Mouse (Mus musculus) lung, adult 18-20 months (tissue): ENCODE results near the gene Chad.
A peak's percentile ranks its signal among the peaks of the same experiment; 100 is the strongest.

Experiments
- DNase-seq, 2 experiments: peaks; one replicate each; pipeline ENCODE4 v3.0.0; 2022; ENCODE audit warnings: mixed read lengths in 2 of 2

Gene Chad

DNA sequence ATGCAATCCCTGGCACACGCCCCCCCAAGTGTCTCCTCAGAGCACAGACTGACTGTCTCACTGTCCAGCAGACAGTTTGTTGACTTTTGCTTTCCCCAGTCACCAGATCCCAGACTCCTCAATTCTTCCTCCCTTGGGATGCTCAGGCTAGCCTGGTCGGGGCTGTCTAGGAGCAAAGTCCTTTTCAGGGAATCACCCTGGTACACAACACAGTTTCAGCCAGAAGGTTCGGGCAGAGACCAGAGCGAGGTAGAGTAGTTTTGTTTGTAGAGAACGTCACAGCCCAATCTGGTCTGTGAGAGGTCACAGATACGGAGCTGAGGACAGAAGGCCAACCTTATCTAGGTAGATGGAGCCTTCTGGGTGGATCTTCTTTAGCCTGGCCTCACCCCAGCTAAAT is 1.7 kb downstream of the Chad start:
- DNase-seq = no peak

DNA sequence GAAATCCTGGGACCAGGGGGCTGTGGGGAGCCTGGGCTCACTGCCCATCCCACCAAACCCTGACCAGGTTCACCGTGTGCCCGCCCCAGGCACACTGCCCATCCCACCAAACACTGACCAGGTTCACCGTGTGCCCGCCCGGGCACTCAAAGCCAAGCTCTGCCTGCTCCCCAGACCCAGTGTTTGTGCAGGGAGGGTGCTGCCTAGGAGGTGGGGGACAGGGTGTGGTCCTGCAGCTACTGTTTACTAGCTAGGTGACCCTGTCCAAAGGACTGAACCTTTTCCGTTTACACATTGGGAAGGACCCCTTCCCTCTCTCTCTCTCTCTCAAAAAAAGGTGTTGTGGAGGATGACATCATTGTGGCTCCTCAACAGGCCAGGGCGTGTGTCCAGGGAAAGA is 2.5 kb downstream of the Chad start:
- no peak for DNase-seq

DNA sequence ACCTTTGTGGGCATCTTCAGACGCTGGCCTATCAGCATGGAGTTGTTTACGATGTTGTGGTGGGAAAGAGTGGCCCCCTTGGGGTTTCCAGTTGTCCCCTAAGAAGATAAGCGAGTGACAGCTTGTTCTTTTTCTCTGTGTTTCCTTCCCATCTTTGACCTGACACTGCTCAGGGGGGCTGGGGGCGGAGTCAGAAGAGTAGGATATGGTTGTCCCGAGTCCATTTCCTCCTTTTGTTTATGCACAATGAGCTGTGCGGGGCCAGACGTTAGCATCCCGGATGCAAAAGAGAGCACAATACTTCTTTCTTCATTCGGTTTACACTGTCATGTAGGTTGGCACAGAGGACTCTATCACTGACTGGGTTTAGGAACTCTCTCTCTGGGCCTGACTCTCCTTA is 5.8 kb downstream of the Chad start:
- DNase-seq = peak in 1 of 2 experiments; percentile 21

DNA sequence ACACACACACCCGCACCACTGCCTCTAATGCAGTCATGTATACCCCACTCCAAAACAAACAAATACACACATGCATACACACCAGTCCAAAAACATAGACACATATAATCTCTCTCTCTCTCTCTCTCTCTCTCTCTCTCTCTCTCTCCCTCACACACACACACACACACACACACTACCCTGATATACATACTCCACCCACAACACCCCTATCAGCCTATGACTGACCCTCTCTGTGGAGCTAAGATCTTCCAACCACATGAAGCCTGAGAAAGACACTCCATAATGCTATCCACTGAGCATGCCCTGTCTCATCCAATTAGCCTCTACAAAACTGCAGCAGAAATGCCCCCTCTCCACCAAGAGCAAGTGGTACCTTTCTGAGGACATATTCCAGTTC is 7.0 kb downstream of the Chad start:
- DNase-seq = no peak

DNA sequence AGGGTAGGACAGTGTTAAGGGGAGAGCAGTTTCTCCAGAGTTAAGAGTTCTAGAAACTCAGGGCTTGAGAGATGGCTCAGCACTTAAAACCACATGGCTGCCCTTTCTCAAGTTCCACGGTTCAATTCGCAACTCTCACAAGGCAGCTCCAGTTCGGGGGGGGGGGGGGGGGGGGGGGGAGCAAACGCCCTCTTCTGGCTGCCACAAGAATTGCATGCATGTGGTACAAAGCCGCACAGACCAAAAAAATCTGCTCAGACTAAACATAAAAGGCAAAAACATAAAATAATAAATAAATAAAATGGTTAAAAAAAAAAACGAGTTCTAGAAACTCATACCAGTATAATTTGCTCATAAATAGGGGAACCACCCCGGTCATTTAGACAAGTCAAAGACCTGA is 9.7 kb downstream of the Chad start:
- no peak for DNase-seq

DNA sequence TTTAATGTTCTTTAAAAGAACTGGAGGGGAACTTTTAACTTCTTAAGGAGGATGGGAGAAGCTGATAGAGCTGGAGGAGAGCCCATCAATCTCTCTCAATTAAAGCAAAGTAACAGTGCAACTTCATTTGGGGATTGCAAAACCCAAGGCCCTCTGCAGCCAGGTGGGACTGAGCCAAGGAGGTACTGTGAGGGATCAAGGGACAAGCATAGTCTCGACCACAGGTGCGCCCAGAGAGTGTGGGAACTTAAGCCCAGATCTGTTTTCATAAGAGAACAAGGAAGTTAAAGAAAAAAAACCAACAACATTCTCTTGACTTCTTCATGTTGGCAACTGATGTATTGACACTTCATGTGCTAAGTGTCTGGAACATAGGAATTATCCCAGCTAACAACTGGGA is 10.2 kb downstream of the Chad start:
- peak; percentile 66 to 76 for DNase-seq

DNA sequence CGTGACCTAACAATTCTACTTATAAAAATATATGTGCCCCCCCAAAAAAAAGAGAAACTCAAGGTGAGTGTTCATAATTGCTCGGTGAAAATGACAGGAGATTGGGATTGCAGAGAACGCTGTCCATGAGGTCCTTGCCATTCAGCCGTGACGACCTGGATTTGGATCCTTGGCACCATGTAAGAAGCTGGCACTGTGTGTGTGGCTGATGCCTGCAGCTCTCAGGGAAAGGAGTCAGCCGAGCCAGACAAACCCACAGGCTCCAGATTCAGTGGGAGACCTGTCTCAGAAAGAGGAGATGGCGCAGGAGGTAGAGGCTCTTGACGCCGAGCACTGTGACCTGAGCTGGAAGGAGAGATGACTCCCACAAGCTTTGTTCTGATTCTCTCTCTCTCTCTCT is 11.5 kb downstream of the Chad start:
- no peak for DNase-seq

DNA sequence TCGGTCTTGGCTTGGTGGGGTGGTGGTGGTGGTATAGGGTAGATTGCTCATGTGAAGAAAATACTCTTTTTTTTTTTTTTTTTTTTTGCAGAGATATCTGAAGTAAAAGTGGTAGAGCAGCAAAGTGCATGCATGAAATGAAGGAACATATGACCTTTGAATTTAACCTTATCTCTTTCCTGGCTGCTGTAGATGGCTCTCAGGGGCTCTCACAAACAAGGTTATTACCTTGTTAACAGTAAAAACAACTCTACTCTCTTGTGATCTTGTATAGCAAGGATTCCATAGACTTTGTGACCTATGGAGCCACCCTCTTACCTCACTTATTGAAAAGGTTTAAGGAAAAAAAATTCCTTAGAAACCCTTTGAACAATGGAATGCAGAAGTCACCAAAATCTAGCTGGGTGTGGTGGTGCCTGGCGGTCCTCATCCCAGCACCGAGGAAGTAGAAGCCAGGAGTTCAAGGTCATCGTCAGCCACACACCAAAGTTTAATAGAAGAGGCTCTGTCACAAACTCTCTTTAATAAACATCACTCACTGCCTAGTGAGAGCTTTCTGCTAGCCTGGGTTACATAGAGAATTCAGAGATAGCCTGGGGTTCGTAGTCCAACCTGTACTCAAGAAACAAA is 15.4 kb downstream of the Chad start:
- DNase-seq = no peak

DNA sequence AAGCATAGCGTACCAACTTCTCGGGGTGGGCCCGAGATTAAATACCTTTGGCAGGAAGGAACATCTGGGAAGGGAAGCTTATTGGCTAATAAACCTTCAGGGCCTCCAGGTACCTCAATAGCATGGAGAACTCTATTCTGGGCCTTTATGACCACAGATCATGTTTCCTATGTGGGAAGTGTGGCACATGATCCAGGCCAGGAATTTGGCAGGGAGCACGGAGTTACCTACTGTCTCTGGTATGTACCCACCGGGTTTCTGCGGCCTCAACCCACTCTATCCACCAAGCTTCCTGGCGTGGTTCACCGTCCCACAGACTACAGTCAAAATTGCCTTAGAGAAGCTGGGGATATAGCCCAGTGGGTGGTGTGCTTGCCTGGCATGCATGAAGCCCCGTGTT is 20.2 kb downstream of the Chad start:
- no peak for DNase-seq

DNA sequence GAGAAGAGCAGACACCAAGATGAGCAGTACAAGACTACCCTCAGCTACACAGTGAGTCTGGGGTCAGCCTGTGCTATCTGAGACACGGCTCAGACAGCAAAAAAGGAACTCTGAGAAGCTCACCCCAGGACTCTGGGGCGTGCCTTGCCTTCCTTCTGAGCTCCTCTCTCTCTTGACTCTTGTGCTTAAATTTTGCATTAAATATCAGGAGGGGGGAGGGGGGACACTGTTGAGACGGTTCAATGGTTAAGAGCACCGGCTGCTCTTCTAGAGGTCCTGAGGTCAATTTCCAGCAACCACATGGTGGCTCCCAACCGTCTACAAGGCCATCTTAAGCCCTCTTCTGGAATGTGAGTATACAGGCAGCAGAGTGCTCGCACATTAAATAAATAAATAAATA is 22.7 kb downstream of the Chad start:
- DNase-seq = no peak

DNA sequence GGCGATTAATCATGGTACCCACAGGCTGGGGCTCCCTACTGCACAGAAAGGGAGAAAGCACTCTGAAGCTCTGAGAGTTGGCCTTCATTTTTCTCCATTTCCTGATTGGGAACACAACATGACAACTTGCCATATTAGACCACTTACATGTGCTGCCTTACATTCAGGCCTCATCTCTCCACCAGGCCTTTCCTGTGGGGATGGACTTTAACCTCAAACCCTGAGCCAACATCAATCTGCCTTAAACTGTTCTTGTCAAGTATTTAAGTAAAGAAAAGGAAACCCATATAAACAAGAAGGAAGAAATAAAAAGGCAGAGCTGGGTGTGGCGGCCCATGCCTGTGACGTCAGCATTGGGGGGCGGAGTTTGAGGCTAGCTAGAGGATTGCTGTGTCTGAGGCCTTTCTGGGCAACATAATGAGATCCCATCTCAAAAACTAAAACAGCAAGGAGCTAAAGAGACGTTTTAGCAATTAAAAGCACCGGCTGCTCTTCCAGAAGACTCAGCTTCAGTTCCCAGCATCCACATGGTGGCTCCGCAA is 31.5 kb downstream of the Chad start:
- peak; percentile 46 to 47 for DNase-seq

DNA sequence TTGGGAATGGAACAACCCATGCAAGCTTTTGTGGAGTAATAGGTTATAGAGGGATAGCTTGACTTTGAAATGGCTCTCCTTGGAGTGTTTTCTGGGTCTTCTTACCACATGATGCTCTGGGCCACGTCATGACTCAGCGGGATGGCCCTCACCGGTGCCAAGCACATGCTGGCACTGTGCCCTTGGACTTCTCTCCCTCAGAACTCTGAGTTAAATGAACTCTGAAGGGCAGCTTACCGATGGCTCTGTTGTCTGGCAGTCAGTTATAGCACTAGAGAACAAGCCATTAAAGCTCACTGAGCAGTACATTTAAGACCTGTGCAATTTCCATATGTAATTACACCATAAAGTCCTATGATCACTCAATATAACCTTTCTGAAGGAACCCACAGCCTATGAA is 32.5 kb downstream of the Chad start:
- peak; percentile 20 to 33 for DNase-seq

DNA sequence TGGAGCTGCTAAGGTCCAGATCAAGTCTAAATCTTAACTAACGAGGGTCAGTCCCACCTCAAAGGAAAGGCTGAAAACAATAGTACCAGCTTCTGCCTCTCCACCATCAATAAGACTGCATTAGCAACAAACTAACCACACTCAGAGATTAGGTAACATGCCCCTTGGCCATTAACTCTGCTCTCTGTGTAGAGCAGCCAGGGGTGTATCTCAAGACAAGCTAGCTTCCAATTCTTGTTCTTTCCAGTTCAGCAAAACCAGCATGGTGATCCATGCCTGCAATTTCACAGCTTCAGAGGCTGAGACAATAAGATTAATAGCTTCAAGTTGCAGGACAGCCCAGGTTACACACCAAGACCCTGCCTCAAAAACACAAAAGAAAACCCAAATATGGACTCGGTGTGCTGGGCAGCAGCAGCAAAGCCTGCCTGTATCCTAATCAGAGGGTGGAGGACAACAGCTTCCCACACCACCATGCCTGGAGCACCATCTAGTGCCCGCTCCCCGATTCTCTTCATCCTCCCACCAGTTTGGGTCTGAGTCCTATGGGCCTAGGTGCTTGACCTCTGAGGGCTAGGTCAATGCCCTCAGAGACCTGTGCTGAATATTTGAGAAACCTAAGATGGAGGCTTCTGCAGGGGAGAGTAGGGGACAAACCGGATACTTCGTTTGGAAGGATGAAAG is 33.7 kb downstream of the Chad start:
- no peak for DNase-seq

DNA sequence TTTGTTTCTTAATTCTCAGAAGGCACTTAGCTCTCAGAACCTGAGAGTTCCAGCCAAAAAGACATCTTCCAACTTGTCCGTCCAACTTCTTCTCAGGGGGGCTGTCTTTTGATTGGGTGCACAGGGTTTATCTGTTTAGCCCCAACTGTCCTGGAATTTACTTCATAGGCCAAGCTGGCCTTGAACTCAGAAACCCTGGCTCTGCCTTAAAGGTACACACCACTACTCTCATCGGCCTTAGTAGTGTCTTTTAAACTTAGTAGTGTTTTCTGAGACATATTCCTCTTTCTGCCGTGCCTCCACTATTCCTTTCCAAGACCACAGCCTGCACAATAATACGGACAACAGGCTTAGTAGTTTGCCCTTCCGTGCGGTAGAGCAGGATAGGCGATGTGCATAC is 35.6 kb downstream of the Chad start:
- DNase-seq = no peak

DNA sequence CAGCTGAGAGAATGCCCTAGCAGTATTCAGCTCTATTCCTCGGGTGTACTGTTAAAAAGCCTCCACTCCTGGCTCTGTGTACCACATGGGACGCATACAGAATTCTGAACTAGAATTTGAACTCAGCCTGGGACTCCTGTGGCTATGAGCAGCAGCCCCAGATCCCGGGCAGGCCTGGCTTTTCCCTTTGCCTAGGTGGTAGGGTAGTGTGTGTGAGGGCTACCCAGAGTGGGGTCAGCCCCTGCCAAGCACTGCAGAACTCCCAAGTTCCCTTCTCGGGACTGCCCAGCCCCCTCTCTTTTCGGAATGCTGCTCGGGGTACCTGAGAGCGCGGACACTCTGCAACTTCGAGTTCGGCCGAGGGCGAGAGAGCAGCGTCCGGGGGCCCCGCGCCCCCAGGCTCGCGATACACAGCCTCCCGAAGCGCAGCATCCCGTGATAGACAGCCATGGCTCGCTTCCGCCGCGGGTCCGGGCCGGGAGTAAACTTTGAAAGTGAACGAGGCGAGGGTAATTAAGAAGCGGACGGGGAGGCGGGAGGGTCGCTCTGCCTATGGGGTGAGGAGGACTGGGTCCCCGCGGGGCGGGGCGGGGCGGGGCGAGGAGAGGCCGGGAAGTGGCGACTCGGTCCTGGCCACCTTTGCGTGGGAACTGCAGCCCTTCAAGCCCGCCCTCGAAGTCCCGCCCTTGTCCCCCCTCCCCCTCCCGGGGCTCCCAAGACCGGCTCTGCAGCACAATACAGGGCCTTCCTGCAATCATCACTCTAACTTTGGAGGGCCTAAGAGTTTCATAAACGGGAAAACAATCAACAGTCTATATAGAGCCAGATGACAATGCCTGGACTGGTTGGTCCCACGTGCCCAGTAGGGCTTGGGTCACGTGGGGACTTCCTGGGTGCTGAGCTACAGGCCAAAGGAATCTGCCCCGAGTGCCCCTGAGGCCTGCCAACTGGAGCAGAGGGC is 36.8 kb downstream of the Chad start, which contains the start of gene Acsf2:
Acsf2 (minus strand) TSS at position 551 of the 961 bp plus-strand sequence.
- DNase-seq = peak; percentile 89 to 91

DNA sequence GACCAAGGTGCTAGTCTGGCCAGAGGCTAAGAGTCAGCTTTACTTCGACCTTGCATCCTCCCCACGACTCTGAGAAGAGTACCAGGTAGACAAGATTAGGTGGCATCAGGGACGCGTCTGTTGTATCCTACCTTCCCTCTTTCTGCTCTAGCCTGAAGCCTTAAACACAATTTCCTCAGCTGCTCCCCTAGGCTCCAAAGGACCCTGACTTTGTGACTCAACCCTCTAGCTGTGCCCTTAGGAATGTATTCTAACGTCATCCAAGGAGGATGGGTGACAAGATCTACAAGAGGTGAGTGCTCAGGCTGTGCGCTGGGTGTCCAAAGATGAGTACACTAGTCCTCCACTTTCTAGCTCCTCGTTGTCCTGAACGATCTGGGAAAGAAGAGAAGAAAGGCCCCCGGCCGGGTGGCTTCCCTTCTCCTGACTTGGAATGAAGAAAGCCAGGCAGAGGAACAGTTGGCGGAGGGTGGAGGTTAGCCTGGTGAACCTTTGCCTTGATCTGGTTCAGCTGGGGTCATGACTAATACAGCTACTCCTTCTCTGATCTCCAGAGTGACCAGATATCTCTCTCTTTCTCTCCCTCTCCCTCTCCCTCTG is 37.6 kb downstream of the Chad start:
- no peak for DNase-seq

DNA sequence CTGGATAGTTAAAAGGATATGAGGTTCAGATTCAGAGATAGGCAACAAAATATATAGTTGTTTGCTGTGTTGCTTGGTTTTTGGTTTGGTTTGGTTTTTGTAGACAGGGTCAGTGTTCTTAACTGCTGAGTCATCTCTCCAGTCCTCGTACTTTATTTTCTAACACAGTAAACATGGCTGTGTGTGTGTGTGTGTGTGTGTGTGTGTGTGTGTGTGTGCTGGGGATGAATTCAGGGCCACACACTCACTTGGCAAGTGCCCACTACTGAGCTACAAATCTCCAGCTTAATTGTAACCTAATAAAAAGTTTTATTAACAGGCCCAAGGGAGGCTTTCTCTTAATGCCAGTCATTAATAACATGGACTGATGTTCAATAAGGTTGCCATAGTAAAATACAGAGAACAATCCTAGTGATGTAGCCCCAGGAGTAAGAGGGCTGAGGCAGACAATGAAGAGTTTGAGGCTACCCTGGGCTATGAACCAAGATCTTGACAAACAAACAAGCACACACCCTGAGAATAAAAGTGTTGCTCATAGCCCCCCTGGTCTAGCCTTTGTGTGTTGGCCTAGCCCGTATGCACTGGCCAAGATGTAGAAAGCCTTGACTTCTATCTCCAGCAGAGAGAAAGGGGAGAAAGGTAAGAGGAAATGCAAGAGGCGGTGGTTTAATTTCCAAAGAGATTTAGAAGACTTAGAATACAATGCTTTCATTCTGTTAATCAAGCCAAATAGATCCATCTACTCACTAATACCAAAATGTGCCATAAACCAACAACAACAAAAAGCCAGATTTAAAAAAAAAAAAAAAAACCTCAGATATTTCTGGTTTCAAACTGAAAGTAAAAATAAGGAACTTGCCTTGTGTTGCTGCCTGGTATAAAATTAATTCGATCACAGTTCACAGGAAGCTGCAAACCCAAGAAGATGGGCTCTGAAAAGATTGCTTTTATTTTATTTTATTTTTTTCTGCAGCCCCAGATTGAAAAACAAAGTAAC is 46.2 kb downstream of the Chad start:
- DNase-seq = no peak

DNA sequence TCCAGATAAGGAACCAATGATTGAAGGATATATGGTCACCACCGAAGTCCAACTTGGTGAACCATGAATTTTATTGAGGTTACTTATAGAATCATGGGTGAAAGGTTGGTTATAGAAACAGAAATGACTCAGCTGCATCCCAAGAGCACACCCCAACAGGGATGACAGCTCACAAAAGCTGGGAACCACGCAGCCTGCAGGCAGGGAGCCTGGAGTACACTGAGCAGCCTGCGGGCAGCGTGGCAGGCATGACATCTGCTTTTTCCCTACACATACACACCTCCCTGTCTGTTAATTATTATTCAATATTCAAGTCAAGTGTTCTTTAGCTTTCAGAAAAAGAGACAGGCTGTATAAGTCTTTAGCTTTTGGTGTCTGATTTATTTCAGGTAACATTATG is 49.8 kb downstream of the Chad start:
- DNase-seq = no peak

DNA sequence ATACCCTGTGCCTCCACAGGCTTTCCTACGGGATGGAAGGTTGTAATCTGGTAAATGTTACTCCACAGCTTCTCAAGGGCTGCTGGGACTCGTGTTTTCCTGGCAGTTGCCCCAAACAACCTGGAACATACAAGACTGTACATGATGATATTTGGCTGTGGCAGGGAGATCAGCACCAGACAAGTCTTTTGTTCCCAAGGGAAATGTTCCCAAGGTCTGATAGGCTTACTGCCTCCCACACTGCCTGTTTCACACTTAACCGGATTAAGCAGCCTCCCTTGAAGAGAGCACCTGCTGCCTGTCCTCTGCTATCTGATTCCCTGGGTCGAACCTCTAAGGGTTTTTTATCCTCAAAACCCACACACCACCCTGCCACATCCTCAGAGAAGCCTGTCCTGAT is 50.6 kb downstream of the Chad start:
- no peak for DNase-seq

DNA sequence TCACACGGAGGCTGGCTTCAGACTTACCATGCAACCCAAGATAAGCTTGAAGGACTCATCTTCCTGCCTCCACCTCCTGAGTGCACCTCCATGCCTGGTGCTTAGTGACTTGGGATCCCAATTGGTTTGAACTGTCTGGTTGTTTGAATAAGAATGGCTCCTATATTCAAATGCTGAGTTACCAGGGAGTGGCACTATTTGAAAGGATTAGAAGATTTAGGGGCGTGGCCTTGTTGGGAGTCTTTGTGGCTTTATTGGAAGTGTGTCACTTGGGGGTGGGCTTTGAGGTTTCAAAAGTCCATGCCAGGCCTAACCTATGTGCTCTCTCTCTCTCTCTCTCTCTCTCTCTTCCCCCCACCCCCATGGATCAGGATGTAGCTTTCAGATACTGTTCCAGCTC is 52.8 kb downstream of the Chad start:
- no peak for DNase-seq
